Mouse (Mus musculus): ENCODE data around the gene Lrrd1. TPM values are rescaled to one million over a fixed set of nuclear protein-coding genes. Genes with fewer than 3 reads are reported as not detected.
A peak's percentile ranks its signal among the peaks of the same experiment; 100 is the strongest.
"Not testable (repeated sequence)": the region's sequence is repeated elsewhere in the genome, so short reads cannot be mapped to it uniquely, and the experiment has no call there.

Gene Lrrd1
- polyA plus RNA-seq (2015; fragmentation: Nextera tagmentation; extraction: Ambion mirVana), result 0.16 and 0.18 TPM in 2 replicates

DNA sequence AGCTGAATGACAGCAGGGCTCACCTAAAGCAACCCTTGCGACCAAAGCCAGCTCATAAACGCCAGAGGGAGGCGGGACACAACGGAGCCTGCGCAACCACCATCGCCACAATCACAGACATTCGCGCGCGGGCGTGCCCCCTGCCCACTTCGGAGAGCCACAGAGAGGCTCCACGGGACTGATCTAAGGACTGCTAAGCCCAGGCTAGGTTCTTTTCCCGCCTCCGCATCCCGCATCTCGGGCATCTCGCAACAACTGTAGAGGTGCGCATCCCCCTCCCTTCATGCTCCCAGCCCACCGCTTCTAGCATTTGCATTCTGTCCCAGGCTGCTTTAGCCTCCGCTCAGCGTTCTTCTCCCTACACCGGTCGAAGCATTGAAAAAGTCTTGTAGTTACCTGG is at the start of gene Lrrd1:
Gene Lrrd1 (plus strand): TSS at position 148 of the 400 bp plus-strand sequence.
- peak within 1 kb of the TSS; percentile 35 for H3K4me3 ChIP-seq (ENCODE audit: low read depth, low read length)
- peak; percentile 48; the same call in 1 of the 2 replicates for ATAC-seq

DNA sequence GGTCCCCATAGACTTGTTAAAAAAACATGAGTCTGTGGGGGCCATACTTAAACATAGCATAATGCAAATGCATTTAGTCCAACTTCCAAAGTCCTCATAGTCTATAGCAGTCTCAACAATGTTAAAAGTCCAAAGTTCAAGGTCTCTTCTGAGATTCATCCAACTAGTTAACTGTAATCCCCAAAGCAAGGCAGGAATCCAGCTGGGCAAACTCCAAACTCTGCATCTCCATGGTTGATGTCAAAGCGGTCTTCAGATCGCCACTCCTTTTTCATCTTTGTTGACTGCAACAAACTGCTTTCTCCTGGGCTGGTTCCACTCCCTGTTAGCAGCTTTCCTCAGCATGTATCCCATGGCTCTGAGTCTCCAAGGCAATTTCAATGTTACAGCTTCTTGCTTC is 47.9 kb upstream of the Lrrd1 start:
- not testable (repeated sequence) for H3K9ac ChIP-seq (ENCODE audit: low read depth, low read length); H3K9me3 ChIP-seq (replicated peaks; ENCODE audit: control insufficient read depth, low read length, poor library complexity, severe bottlenecking); H3K27me3 ChIP-seq (ENCODE audit: control insufficient read depth, insufficient read depth, low read depth, low read length); H3K36me3 ChIP-seq (ENCODE audit: control insufficient read depth, insufficient read depth, low read length); H3K4me3 ChIP-seq (ENCODE audit: low read depth, low read length); H3K4me2 ChIP-seq (ENCODE audit: low read length); ATAC-seq; H3K27ac ChIP-seq (ENCODE audit: low read length)
- 97% methylated on average over 2 of the region's 2 CpGs for WGBS
- H3K4me1 ChIP-seq (ENCODE audit: control insufficient read depth, insufficient read depth, low read length), result peaks cover 16% of the 10 kb centered on the region

More for the DNA sequence above, at the start of gene Lrrd1:
- H3K36me3 ChIP-seq (ENCODE audit: control insufficient read depth, insufficient read depth, low read length), result 0 out of 2 replicates have a peak, but pooled peaks cover 3% of the 10 kb centered on the region
- H3K9me3 ChIP-seq (replicated peaks; ENCODE audit: control insufficient read depth, low read length, poor library complexity, severe bottlenecking), result no peaks in the 10 kb centered on the region
- no peaks in the 10 kb centered on the region for H3K27me3 ChIP-seq (ENCODE audit: control insufficient read depth, insufficient read depth, low read depth, low read length)
- WGBS, result 4% methylated on average over 24 of the region's 24 CpGs
- peak within 1 kb of the TSS; percentile 57 for H3K9ac ChIP-seq (ENCODE audit: low read depth, low read length)
- no peak within 1 kb of the TSS for H3K27ac ChIP-seq (ENCODE audit: low read length)
- H3K4me1 ChIP-seq (ENCODE audit: control insufficient read depth, insufficient read depth, low read length), result peaks cover 5% of the 10 kb centered on the region; the same call in 1 of the 2 replicates
- H3K4me2 ChIP-seq (ENCODE audit: low read length), result peak within 1 kb of the TSS; percentile 63

DNA sequence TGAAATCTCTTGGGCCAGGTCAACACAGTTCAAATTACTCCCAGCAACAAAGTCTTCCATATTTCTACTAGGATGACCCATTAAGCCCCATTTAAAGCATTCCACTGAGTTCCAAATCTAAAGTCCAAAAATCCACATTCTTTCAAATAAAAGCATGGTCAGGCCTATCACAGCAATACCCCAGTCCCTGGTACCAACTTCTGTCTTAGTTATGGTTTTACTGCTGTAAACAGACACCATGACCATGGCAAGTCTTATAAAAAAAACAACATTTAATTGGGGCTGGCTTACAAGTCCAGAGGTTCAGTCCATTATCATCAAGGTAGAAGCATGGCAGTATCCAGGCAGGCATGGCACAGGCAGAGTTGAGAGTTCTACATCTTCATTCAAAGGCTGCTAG is 46.3 kb upstream of the Lrrd1 start:
- peaks cover 16% of the 10 kb centered on the region for H3K4me1 ChIP-seq (ENCODE audit: control insufficient read depth, insufficient read depth, low read length)
- not testable (repeated sequence) for H3K9ac ChIP-seq (ENCODE audit: low read depth, low read length); H3K27me3 ChIP-seq (ENCODE audit: control insufficient read depth, insufficient read depth, low read depth, low read length); H3K27ac ChIP-seq (ENCODE audit: low read length); H3K4me2 ChIP-seq (ENCODE audit: low read length); H3K36me3 ChIP-seq (ENCODE audit: control insufficient read depth, insufficient read depth, low read length); H3K9me3 ChIP-seq (replicated peaks; ENCODE audit: control insufficient read depth, low read length, poor library complexity, severe bottlenecking); H3K4me3 ChIP-seq (ENCODE audit: low read depth, low read length); ATAC-seq

DNA sequence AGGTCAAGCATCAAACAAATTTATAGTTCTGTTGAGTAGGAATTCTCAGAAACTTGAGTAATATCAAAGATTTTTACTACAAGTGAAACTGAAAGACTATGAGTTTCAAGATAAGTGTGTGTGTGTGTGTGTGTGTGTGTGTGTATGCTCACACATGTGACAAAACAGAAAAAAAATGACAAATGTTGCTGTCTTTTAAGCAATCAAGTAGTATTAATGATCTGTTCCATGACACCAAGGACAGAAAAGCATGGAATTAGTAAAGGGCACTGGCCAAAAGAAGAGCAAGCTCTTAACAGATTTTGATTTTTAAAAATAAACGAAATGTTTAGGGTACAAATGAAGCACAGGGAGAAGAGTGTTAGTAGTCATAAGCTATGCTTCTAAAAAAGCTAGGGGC is 44.9 kb upstream of the Lrrd1 start:
- Histone ChIP-seq H3K4me1 (ENCODE audit: control insufficient read depth, insufficient read depth, low read length) (peaks cover 24% of the 10 kb centered on the region), H3K9me3 (replicated peaks; ENCODE audit: control insufficient read depth, low read length, poor library complexity, severe bottlenecking) (no peaks in the 10 kb centered on the region), H3K4me3 (ENCODE audit: low read depth, low read length) (no peak overlapping the region), H3K4me2 (ENCODE audit: low read length) (no peak overlapping the region), H3K27ac (ENCODE audit: low read length) (no peak overlapping the region), H3K9ac (ENCODE audit: low read depth, low read length) (no peak overlapping the region), H3K36me3 (ENCODE audit: control insufficient read depth, insufficient read depth, low read length) (no peaks in the 10 kb centered on the region), H3K27me3 (ENCODE audit: control insufficient read depth, insufficient read depth, low read depth, low read length) (no peaks in the 10 kb centered on the region)
- WGBS, result 93% methylated on average over 1 of the region's 1 CpGs
- no peak for ATAC-seq

DNA sequence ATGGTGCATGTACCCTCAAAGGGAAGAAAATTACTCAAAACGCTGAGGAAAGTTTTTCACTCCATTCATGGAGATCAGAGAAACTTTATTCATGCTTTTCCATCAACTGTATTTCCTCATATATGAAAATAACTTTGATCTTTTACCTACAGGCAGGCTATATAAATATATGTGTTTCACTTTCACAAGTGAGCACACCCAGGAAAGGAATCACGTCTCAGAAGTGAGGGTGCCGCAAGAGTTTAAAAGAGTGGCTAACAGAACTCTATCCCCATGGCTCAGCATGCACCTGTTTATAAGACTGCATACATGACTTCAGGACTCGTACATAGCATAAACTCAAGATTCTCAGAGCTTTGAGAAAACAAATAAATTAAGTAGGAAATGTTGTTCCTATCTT is 44.1 kb upstream of the Lrrd1 start:
- no peak overlapping the region for H3K4me3 ChIP-seq (ENCODE audit: low read depth, low read length)
- no peak overlapping the region for H3K27ac ChIP-seq (ENCODE audit: low read length)
- no peaks in the 10 kb centered on the region for H3K27me3 ChIP-seq (ENCODE audit: control insufficient read depth, insufficient read depth, low read depth, low read length)
- H3K9ac ChIP-seq (ENCODE audit: low read depth, low read length), result no peak overlapping the region
- H3K9me3 ChIP-seq (replicated peaks; ENCODE audit: control insufficient read depth, low read length, poor library complexity, severe bottlenecking), result no peaks in the 10 kb centered on the region
- WGBS, result 77% methylated on average over 4 of the region's 4 CpGs
- H3K4me1 ChIP-seq (ENCODE audit: control insufficient read depth, insufficient read depth, low read length), result peaks cover 24% of the 10 kb centered on the region
- no peaks in the 10 kb centered on the region for H3K36me3 ChIP-seq (ENCODE audit: control insufficient read depth, insufficient read depth, low read length)
- H3K4me2 ChIP-seq (ENCODE audit: low read length), result peak overlapping the region; percentile 52
- ATAC-seq, result no peak

DNA sequence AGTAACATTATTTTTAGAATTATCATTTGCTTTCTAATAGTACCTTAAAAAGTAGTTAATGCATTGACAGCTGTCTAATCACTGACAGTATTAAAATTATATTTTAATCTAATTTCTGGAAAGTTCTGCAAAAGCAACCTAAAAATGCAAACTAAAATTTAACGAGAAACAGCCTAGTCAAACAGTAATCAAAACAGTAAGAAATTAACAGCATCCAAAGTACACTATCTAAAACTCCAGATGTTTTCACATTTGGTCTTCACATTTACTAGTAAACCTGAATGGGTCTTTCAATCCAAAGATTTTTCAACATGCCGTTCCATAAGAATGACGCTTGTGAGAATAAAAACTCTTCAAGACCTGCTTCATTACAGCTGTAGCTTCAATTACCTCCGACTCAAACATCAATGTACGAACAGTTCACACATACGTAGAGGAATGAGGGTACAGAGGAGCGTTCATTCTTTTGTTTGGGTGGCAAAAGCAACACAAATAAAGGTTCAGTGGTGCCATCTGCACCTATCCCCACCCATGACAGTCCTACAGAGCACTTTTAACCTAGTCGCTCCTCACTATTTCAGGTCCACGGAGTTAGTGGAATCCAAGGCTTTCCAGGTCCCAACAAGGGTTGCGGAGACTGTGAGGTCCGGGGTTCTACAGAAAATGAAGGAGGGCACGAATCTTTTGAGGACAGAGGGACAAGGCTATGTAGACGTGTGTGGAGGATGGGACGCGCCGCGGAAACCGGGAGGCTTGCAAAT is 43.1 kb upstream of the Lrrd1 start:
- Histone ChIP-seq H3K4me1 (ENCODE audit: control insufficient read depth, insufficient read depth, low read length) (peaks cover 24% of the 10 kb centered on the region), H3K9me3 (replicated peaks; ENCODE audit: control insufficient read depth, low read length, poor library complexity, severe bottlenecking) (no peaks in the 10 kb centered on the region), H3K27ac (ENCODE audit: low read length) (peak overlapping the region; percentile 89), H3K9ac (ENCODE audit: low read depth, low read length) (peak overlapping the region; percentile 92), H3K4me3 (ENCODE audit: low read depth, low read length) (peak overlapping the region; percentile 94), H3K36me3 (ENCODE audit: control insufficient read depth, insufficient read depth, low read length) (no peaks in the 10 kb centered on the region), H3K4me2 (ENCODE audit: low read length) (peak overlapping the region; percentile 88), H3K27me3 (ENCODE audit: control insufficient read depth, insufficient read depth, low read depth, low read length) (no peaks in the 10 kb centered on the region)
- 5% methylated on average over 18 of the region's 18 CpGs for WGBS
- peak; percentile 7 for ATAC-seq

DNA sequence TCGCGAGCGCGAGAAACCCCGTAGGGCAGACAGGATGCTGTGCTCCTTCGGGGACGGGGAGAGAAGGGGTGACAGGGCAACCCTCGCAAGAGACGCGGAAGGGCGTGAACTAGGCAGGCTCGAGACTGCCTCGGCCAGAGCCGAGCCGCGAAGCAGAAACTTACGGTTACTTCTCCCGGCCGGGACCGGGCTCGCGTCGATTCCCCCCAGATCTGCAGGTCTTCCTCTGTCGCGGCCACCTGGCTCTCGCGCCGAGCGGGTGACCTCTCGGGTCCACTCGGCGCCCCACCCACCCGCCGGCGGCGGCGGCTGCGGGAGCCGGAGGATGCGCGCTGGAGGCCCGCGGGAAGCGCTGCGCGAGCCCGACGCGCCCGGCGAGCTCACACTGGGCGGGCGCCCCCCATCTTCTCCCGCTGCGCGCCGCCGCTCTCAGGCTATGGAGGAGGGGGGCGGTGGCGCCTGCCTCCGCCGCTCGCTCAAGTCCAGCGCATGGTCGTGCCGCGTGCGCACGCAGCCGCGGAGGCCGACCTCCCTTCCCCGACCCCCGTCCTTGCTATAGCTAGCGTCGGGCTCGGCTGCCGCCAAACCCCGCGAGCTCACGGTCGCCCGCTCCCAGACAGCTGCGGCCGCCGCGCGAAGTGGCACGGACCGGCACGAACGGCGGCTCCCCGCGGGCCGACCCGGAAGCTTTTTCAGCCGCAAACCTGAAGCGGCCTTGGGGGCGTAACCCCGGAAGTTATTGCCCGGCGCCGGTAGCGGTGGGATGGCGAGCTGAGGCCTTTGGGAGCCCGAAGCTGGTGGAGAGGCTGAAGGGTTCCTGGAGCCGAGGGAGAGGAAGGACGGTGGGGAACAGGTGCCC is 42.3 kb upstream of the Lrrd1 start, which contains the start of the genes Ankib1 and Krit1:
Gene Ankib1 (minus strand): TSS at position 493 of the 859 bp plus-strand sequence.
Gene Krit1 (plus strand): TSS at position 752 of the 859 bp plus-strand sequence.
- Histone ChIP-seq H3K4me2 (ENCODE audit: low read length) (peak within 1 kb of the TSS; percentile 93), H3K4me1 (ENCODE audit: control insufficient read depth, insufficient read depth, low read length) (peaks cover 24% of the 10 kb centered on the region), H3K9me3 (replicated peaks; ENCODE audit: control insufficient read depth, low read length, poor library complexity, severe bottlenecking) (no peaks in the 10 kb centered on the region), H3K27ac (ENCODE audit: low read length) (peak within 1 kb of the TSS; percentile 89), H3K4me3 (ENCODE audit: low read depth, low read length) (peak within 1 kb of the TSS; percentile 94), H3K27me3 (ENCODE audit: control insufficient read depth, insufficient read depth, low read depth, low read length) (no peaks in the 10 kb centered on the region), H3K36me3 (ENCODE audit: control insufficient read depth, insufficient read depth, low read length) (no peaks in the 10 kb centered on the region), H3K9ac (ENCODE audit: low read depth, low read length) (peak within 1 kb of the TSS; percentile 92)
- peak; percentile 96 for ATAC-seq
- WGBS, result under 1% methylated on average over 82 of the region's 109 CpGs

DNA sequence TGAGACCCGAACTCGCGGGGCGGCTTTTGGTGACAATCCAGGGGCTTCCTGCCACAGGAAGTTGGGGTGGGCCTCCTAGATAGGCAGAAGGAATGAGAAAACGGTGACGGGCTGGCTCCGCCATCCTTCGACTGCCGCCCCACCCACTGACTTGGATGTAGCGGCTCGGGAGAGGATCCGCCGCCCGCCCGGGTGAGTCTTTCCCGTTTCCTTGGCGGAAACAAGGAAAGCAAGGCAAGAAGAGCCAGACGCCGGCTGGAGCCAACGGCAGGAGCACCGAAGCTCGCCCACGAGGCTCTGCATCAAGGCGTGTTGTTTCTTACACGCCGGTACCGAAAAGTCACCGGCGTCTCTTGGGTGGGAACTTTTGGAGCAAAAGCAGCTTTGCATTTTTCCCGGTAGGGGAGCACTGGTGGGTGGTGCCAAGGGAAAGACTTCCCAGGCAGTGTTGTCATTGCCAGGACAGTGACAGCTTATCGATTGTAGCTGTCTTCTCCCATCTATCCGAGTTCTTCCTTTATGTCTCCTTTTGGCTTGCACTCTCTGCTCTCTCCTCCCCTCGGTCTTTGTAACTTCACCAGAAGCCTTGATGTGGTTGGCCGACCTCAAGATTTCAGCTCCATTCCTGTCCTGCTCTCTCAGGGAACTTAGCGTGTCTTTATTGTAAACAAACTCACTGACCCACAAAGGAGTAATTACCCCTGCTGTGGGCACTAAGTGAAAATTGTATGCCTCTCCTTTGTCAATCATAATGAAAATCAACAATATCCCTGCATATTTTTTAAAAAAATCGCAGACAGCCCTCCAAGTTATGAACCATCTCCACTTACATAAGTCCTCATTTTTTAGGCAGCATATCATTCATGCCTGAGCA is 41.4 kb upstream of the Lrrd1 start:
- H3K4me1 ChIP-seq (ENCODE audit: control insufficient read depth, insufficient read depth, low read length), result peaks cover 24% of the 10 kb centered on the region
- H3K4me2 ChIP-seq (ENCODE audit: low read length), result peak overlapping the region; percentile 93
- H3K36me3 ChIP-seq (ENCODE audit: control insufficient read depth, insufficient read depth, low read length), result no peaks in the 10 kb centered on the region
- H3K9me3 ChIP-seq (replicated peaks; ENCODE audit: control insufficient read depth, low read length, poor library complexity, severe bottlenecking), result no peaks in the 10 kb centered on the region
- no peaks in the 10 kb centered on the region for H3K27me3 ChIP-seq (ENCODE audit: control insufficient read depth, insufficient read depth, low read depth, low read length)
- H3K4me3 ChIP-seq (ENCODE audit: low read depth, low read length), result peak overlapping the region; percentile 94
- peak overlapping the region; percentile 89 for H3K27ac ChIP-seq (ENCODE audit: low read length)
- under 1% methylated on average over 35 of the region's 36 CpGs for WGBS
- H3K9ac ChIP-seq (ENCODE audit: low read depth, low read length), result peak overlapping the region; percentile 92
- peak; percentile 88 for ATAC-seq

Data from midbrain, embryonic 16.5 days (tissue).